Mouse (Mus musculus) mouse trophoblast stem cell (cell line): ENCODE measurements around the gene Hist1h3c.
"Not testable (repeated sequence)": the region's sequence is repeated elsewhere in the genome, so short reads cannot be mapped to it uniquely, and the experiment has no call there.

Experiments
- in situ Hi-C, 2 experiments: fragments of 300-500 bp; cut with MseI, MboI; formaldehyde crosslinking; loops; 2 replicates in 1 of 2; 3 replicates in 1 of 2; pipeline ENCODE4 v1.15.1; 2025

The Hist1h3c gene

GRCm38 (mm10) chr13:23757211-23757773 is 11.9 kb upstream of the Hist1h3c start:
- in situ Hi-C loops, result no loop called here

- in situ Hi-C loops, result no loop called here
Observed at GRCm38 (mm10) chr13:23756790-23757189, 11.4 kb upstream of the Hist1h3c start, which contains the start of gene Hist1h4b. Gene Hist1h4b, plus strand, starts transcription at chr13:23757013.

- in situ Hi-C loops, result no loop called here
Observed at GRCm38 (mm10) chr13:23755000-23755399, 9.6 kb upstream of the Hist1h3c start.

GRCm38 (mm10) chr13:23753314-23754078 is 8.1 kb upstream of the Hist1h3c start:
- in situ Hi-C loops, result no loop called here

GRCm38 (mm10) chr13:23752742-23753172 is 7.4 kb upstream of the Hist1h3c start:
- in situ Hi-C loops, result no loop called here

GRCm38 (mm10) chr13:23752067-23752741 is 6.8 kb upstream of the Hist1h3c start, which contains the start of gene Hist1h3b:
Gene Hist1h3b, plus strand, starts transcription at chr13:23752267.
- in situ Hi-C loops, result not testable (repeated sequence)

- in situ Hi-C loops, result no loop called here
Observed at GRCm38 (mm10) chr13:23751478-23751956, 6.1 kb upstream of the Hist1h3c start.

GRCm38 (mm10) chr13:23750839-23751477 is 5.6 kb upstream of the Hist1h3c start, which contains the start of gene Hist1h2ab:
Gene Hist1h2ab, plus strand, starts transcription at chr13:23751126.
- in situ Hi-C loops, result not testable (repeated sequence)

GRCm38 (mm10) chr13:23749563-23750121 is 4.2 kb upstream of the Hist1h3c start:
- in situ Hi-C loops, result no loop called here

GRCm38 (mm10) chr13:23747892-23748288 is 2.5 kb upstream of the Hist1h3c start:
- in situ Hi-C loops, result no loop called here

- in situ Hi-C loops, result no loop called here
Observed at GRCm38 (mm10) chr13:23747081-23747891, 1.9 kb upstream of the Hist1h3c start.

- in situ Hi-C loops, result not testable (repeated sequence)
Observed at GRCm38 (mm10) chr13:23746201-23747080, 1.0 kb upstream of the Hist1h3c start, which contains the start of gene Hist1h2bb. Gene Hist1h2bb, plus strand, starts transcription at chr13:23746734.

GRCm38 (mm10) chr13:23744421-23745380 is 701 bp downstream of the Hist1h3c start:
- in situ Hi-C loops, result no loop called here

GRCm38 (mm10) chr13:23743963-23744362 is 1.4 kb downstream of the Hist1h3c start:
- in situ Hi-C loops, result no loop called here

- in situ Hi-C loops, result no loop called here
Observed at GRCm38 (mm10) chr13:23743215-23743614, 2.2 kb downstream of the Hist1h3c start.

- in situ Hi-C loops, result no loop called here
Observed at GRCm38 (mm10) chr13:23742007-23742406, 3.4 kb downstream of the Hist1h3c start.

- in situ Hi-C loops, result no loop called here
Observed at GRCm38 (mm10) chr13:23740910-23741309, 4.5 kb downstream of the Hist1h3c start.

GRCm38 (mm10) chr13:23740256-23740840 is 5.1 kb downstream of the Hist1h3c start:
- in situ Hi-C loops, result no loop called here
